In the genomic region with DNA sequence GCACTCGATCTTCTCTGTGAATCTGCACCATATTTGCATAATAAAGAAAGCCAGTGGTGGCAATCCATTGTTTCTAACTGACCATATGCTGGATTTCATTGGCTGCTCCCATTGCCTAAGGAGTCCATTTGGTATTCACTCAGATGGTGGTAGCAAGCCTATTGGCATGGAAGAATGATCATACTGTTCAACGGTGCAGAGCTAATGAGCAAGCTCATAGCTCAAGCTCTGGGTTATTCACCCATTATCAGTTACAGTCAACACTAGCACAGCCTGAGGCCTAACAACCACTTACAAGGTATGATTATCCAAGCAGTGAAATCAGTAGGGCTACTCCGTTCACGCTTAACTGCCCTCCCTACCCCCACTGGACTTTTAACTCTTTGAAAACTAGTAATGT, we compare ENCODE assay signal across 14 mouse cellular contexts.
DNase-seq lines count a peak whose midpoint lies in the region; ATAC-seq lines count a peak whose summit lies in the region.
"Had no signal": no experiment of that assay in that cellular context is flagged by ENCODE, and none has a peak within 500 bp of the region (broad histone marks: within the 10 kb centered on the region; RNA-seq: fewer than 3 reads in every experiment).

No protein-coding gene starts in this region.

- H3K9me3 ChIP-seq in midbrain, embryonic 11.5 days (ENCODE audit: control insufficient read depth, low read length) = no peaks in the 10 kb centered on the region
- no peaks in the 10 kb centered on the region for H3K9me3 ChIP-seq in midbrain, embryonic 16.5 days (replicated peaks; ENCODE audit: control insufficient read depth, low read length, poor library complexity, severe bottlenecking)
- no peaks in the 10 kb centered on the region for H3K9me3 ChIP-seq in hindbrain, embryonic 15.5 days

- H3K4me2 ChIP-seq in midbrain, embryonic 11.5 days = no peak overlapping the region
- H3K4me2 ChIP-seq in midbrain, embryonic 16.5 days (ENCODE audit: low read length) = no peak overlapping the region
- no peak overlapping the region for H3K4me2 ChIP-seq in hindbrain, embryonic 15.5 days

- peak; percentile 51 for DNase-seq in embryo, embryonic 10 days (ENCODE audit: low spot score)
- no peak for DNase-seq in embryo, embryonic 9.5 days (ENCODE audit: extremely low spot score)
- DNase-seq in midbrain, embryonic 11.5 days (ENCODE audit: low spot score, missing footprints) = no peak
- peak; percentile 75 for DNase-seq in retina, embryonic 14.5 days (ENCODE audit: low spot score)
- DNase-seq in urinary bladder, adult 18-20 months (ENCODE audit: low spot score in 2 of 2) = no peak
- DNase-seq: cerebellum, adult 11-12 months; gastrocnemius, postnatal 14 days; left cerebral cortex, postnatal 4 days; right cerebral cortex, adult 18-20 months; thymus, postnatal 14 days had no signal

- ATAC-seq in midbrain, embryonic 11.5 days (ENCODE audit: low FRiP score) = peak; percentile 71
- no peak for ATAC-seq in midbrain, embryonic 16.5 days
- peak; percentile 66 for ATAC-seq in hindbrain, embryonic 15.5 days (ENCODE audit: low FRiP score, low read depth)
- ATAC-seq in erythroid progenitor cell, adult 5-6 weeks (replicated peaks; ENCODE audit: low FRiP score, poor library complexity, severe bottlenecking) = no peak

- H3K9ac ChIP-seq in midbrain, embryonic 11.5 days (ENCODE audit: low read length) = no peak overlapping the region
- no peak overlapping the region for H3K9ac ChIP-seq in midbrain, embryonic 16.5 days (ENCODE audit: low read depth, low read length)
- no peak overlapping the region for H3K9ac ChIP-seq in hindbrain, embryonic 15.5 days

- peaks cover 12% of the 10 kb centered on the region for H3K4me1 ChIP-seq in midbrain, embryonic 11.5 days (ENCODE audit: control insufficient read depth, insufficient read depth, low read length)
- H3K4me1 ChIP-seq in midbrain, embryonic 16.5 days (ENCODE audit: control insufficient read depth, insufficient read depth, low read length) = peaks cover 9% of the 10 kb centered on the region
- H3K4me1 ChIP-seq in hindbrain, embryonic 15.5 days (replicated peaks) = peaks cover 24% of the 10 kb centered on the region

- WGBS in midbrain, embryonic 11.5 days = 24% methylated on average over 4 of the region's 4 CpGs
- WGBS in midbrain, embryonic 16.5 days = 18% methylated on average over 4 of the region's 4 CpGs
- WGBS in hindbrain, embryonic 15.5 days = 22% methylated on average over 4 of the region's 4 CpGs

- H3K27ac ChIP-seq in midbrain, embryonic 11.5 days (ENCODE audit: low read depth, low read length) = no peak overlapping the region
- no peak overlapping the region for H3K27ac ChIP-seq in midbrain, embryonic 16.5 days (ENCODE audit: low read length)
- H3K27ac ChIP-seq in hindbrain, embryonic 15.5 days (replicated peaks) = no peak overlapping the region
- H3K27ac ChIP-seq: macrophage had no signal

- H3K36me3 ChIP-seq in midbrain, embryonic 11.5 days (ENCODE audit: control insufficient read depth, insufficient read depth, low read length) = no peaks in the 10 kb centered on the region
- no peaks in the 10 kb centered on the region for H3K36me3 ChIP-seq in midbrain, embryonic 16.5 days (ENCODE audit: control insufficient read depth, insufficient read depth, low read length)
- H3K36me3 ChIP-seq in hindbrain, embryonic 15.5 days = no peaks in the 10 kb centered on the region

- no peaks in the 10 kb centered on the region for H3K27me3 ChIP-seq in midbrain, embryonic 11.5 days (ENCODE audit: control insufficient read depth, insufficient read depth, low read length)
- H3K27me3 ChIP-seq in midbrain, embryonic 16.5 days (ENCODE audit: control insufficient read depth, insufficient read depth, low read depth, low read length) = no peaks in the 10 kb centered on the region
- H3K27me3 ChIP-seq in hindbrain, embryonic 15.5 days = peaks cover 3% of the 10 kb centered on the region; the same call in 1 of the 2 replicates

- no peak overlapping the region for H3K4me3 ChIP-seq in midbrain, embryonic 11.5 days (ENCODE audit: low read depth, low read length)
- no peak overlapping the region for H3K4me3 ChIP-seq in midbrain, embryonic 16.5 days (ENCODE audit: low read depth, low read length)
- H3K4me3 ChIP-seq in hindbrain, embryonic 15.5 days = no peak overlapping the region

Comparison
In these comparisons a context has a peak if more than half of its experiments do, and no peak if none do; other contexts are left out.
1. DNase-seq: peak in embryo, embryonic 10 days (single experiment) and retina, embryonic 14.5 days (single experiment); none in embryo, embryonic 9.5 days (single experiment), midbrain, embryonic 11.5 days (single experiment) and urinary bladder, adult 18-20 months (0 of 2).
2. ATAC-seq: peak in midbrain, embryonic 11.5 days (single experiment) and hindbrain, embryonic 15.5 days (single experiment); none in midbrain, embryonic 16.5 days (single experiment) and erythroid progenitor cell, adult 5-6 weeks (single experiment).